Mouse (Mus musculus) MN1 (cell line): ENCODE measurements around the gene Pptc7.

ENCODE experiments used
- DNase-seq: peaks from one replicate; pipeline ENCODE4 v3.0.0-alpha.2; 2016; ENCODE audit warnings: low spot score

The Pptc7 gene

GRCm38 (mm10) chr5:122330269-122330668 lies 46.1 kb downstream of the Pptc7 start:
- DNase-seq: no peak

GRCm38 (mm10) chr5:122334682-122335081 lies 50.5 kb downstream of the Pptc7 start:
- DNase-seq: no peak

GRCm38 (mm10) chr5:122336554-122337294 lies 52.6 kb downstream of the Pptc7 start:
- no peak for DNase-seq

DNA sequence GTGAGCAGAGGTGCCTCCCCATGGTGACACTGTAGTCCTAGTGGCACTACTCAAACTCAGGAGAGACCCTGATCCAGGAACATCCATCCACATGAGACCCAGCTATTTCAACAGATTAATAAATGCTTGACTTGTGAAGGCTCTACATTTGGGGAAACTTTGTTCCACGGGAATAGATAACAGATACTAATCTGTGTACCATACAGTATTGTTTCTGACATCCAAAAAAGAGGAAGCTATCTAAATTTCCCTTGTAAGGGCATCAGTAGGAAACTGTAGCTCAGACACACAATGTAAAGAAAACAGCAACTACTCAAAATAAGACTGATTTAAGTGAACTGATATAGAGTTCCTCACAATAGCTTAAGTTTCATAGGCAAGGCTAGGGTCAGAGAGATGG lies 58.7 kb downstream of the Pptc7 start:
- DNase-seq: no peak

- DNase-seq: no peak
Observed at GRCm38 (mm10) chr5:122343768-122344167, 59.6 kb downstream of the Pptc7 start.

- peak; percentile 62 for DNase-seq
Observed at GRCm38 (mm10) chr5:122344260-122344659, 60.1 kb downstream of the Pptc7 start.

DNA sequence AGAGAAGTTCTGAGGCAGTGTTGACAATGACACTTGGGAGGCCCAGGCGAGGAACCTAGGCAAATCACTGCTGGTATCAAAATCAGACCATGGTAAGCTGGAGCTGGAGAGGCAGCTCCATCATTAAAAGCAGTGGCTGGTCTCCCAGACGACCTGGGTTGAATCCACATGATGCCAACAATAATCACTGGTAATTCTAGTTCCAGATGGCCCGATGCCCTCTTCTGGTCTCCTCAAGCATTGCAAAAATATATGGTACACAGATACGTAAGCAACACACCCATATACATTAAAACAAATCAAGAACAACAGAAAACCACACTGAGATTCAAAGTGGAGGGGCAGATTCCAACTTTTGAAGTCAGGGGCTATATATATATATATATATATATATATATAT lies 61.6 kb downstream of the Pptc7 start:
- DNase-seq: no peak

DNA sequence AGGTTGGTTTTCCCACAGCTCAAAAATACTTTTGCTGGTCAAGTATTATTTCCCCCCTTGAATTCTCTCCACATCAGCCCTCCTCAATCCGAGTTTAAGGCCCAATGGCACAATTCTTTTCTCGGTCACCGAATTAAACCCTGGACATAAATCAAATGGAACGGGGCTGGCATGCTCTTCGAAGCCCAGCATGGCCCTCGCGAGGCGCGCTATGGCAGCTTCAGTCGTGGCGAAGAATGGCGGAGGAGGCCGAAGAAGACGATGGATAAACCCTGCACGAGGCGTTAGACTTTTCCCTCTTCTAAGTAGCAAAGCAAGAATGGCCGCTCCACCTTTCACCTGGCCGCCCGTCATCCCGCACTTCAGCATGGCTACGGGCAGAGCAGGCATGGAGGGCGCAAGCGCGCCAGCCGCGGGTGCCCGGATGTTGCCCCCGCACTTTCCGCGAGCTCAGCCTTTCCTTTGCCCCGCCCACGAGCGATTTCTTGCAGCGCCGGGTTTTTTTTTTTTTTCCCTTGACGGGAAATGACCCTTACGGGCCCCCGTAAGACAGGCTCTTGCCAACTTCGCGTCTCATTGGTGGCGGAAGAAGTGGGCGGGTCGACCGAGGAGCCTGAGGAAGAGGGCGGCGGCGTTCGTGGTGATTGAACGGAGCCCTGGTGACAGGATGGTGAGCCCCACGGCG lies 69.8 kb downstream of the Pptc7 start, which contains the start of the genes Rad9b and Vps29:
Gene Rad9b, minus strand, starts transcription at position 427 of the 685 bp plus-strand sequence.
Gene Vps29, plus strand, starts transcription at position 563 of the 685 bp plus-strand sequence.
- DNase-seq: peak; percentile 98

DNA sequence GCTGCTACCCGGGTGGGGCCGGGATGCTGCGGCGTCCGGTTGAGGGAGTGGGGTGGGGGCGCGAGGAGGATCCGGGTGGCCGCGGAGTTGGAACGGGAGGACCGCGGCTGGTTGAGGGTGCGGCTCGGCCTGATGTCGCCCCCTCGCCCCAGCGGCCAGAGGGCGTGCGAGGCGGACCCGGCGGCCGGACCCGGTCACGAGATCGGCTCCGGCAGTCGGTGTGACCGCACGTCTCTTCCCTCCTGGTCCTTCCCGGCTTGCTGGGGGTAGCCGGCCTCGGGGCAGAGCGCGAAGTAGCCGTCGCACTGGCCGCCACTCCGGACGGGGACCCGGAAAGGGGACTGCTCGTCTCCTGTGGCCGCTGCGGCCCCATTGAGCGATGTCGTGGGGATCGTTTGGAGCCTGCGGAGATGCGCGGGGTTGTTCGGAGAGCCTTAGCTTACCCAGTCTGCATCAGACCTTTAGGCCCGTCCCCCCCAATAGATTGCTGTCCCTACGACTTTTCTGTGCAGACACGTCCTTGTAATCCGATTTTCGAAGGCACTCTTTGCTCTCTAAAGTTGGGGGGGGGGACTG lies 70.4 kb downstream of the Pptc7 start:
- DNase-seq: no peak

- DNase-seq: peak; percentile 52
Observed at GRCm38 (mm10) chr5:122371591-122372191, 87.5 kb downstream of the Pptc7 start, which contains the start of gene Gpn3. Gene Gpn3 (plus strand): TSS chr5:122371876.

- peak; percentile 99 for DNase-seq
Observed at GRCm38 (mm10) chr5:122372192-122372769, 88.1 kb downstream of the Pptc7 start, which contains the start of gene Fam216a. Gene Fam216a (minus strand): TSS chr5:122372364.

GRCm38 (mm10) chr5:122372878-122373277 lies 88.7 kb downstream of the Pptc7 start:
- DNase-seq: no peak
